Mouse (Mus musculus) mesoderm, embryonic 11.5 days (tissue): ENCODE data around the gene Samd11.

Source experiments
- DNase-seq: peaks from one replicate; pipeline ENCODE4 v3.0.0-alpha.2; 2012; ENCODE audit warnings: low read depth, low spot score

Samd11 gene

DNA sequence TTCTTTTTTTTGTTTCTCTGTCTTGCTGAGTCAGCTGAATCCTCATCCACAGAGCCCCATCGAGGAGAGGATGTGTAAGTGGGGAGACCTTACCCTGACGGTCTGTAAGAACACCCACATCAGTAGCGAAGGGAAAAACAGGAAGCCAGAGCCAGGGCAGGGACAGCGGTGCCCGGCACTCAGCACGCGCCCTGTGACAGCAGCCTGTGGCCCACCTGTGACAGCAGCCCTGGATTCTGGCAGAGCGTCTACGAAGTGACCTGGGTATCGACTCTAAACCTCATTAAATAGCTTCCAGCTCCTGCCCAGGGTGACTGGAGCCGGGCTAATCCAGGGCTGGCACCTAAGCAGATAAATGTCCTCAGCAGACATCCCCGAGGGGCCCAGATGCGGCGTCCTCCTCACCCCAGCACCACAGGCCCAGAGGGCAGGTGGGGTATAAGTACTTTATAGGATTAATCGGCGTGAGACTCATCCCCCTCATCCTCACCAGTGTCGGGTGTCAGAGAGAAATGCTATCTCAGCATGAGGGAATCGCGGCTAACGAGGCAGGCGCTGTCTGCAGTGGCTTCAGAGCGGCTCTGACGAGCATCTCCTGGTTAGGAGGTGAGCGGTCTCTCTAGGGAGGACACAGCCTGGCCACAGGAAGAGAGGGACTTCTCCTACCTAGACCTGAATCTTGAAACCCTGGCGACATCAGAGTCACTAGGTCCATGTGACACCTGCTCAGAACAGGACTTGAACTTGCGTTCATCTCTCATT, at the start of gene Samd11:
Samd11 (minus strand) TSS at position 580 of the 762 bp plus-strand sequence.
- no peak for DNase-seq

- no peak for DNase-seq
Observed at GRCm38 (mm10) chr4:156254361-156255077, 938 bp downstream of the Samd11 start.

DNA sequence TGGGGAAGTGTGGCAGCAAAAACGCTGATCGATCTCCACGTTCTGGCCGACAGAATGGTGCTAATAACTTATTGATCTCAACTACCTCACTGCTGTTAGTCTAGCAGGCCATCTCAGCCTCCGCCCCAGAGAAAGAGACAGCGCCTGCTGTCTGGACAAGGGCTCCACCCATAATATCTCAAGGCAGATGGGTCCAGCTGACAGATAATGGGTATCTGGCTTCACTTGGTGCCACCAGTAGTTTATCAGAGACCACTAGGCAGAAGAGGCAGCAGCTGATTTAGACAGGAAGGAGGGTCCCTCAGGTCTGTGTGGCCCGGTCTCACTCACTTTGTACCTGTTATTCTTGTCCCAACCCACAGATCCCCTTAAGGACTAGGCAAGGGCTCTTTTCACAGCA, 2.4 kb downstream of the Samd11 start:
- no peak for DNase-seq

GRCm38 (mm10) chr4:156252619-156253018, 2.8 kb downstream of the Samd11 start:
- DNase-seq, result no peak

GRCm38 (mm10) chr4:156252140-156252539, 3.3 kb downstream of the Samd11 start:
- no peak for DNase-seq

DNA sequence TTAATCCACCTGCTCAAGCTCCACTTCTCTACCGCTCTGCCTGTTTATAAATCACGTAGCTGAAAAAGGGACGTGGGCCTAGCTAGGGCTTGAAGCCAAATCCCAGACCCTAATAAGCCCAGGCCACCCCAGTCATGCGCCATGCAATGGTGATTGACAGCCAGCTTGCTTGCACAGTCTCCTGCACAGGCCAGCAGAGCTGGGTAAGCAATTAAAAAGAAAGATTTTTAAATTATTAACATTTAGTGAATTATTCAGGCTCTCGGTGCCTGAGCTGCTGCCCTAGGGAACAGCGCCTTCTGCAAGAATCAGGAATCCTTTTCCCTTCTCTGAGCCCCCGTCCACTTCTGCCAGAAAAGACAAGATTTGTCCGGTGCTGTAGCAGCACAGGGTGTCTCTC, 4.4 kb downstream of the Samd11 start:
- DNase-seq, result no peak

DNA sequence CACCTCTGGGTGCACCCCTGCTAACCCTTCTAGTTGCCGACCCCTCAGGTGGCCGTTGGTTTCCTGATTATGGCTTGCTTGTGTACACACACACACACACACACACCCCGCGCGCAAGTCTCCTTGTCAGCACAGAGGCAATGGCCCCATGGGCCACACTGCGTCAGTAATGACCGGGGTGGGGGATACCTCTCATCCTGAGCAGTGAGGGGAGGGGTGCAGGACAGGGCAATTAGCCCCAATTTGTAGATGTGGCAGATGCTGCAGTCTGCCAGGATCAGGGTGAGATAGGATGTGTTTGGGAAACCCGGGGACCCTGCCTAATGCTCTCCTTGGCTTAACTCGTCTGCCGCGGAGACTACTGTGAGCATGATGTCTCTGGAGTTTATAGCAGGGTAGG, 5.9 kb downstream of the Samd11 start:
- DNase-seq, result no peak

- DNase-seq, result no peak
Observed at GRCm38 (mm10) chr4:156236651-156237447, 18.6 kb downstream of the Samd11 start.

DNA sequence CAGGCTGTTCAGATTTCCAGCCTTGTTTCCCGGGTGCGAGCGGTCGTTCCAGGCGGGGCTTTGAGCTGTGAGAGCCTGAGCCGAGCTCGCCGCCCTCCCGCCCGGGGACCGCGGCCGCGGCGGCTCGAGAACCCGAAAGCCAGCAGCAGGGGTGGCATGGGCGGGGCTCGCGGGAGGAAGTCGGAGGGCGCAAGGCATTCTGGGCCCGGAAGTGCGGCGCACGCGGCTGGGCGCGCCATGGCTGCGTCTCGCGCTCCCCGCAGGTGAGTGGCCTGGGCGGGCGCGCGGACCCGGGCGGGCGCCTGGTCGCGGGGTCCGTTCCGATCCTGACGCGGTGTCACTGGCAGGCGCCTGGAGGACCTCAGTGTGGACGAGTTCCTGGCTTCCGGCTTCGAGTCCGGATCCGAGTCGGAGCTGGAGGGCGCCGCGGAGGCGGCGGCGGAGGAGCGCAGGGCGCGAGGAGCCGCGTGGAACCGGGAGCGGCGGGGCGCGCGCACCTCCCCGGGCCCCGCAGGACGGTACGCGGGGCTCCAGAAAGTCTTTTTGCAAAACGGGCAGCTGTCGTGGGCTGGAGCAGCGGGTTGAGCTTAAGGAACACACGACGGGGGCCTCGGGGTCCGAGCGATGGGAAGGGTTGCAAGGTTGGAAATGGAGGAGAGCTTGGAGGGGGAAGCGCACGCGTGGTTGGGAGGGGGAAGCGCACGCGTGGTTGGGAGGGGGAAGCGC, 19.5 kb downstream of the Samd11 start, which contains the start of gene Noc2l:
Noc2l (plus strand) TSS at position 203 of the 726 bp plus-strand sequence.
- DNase-seq, result peak; percentile 92

DNA sequence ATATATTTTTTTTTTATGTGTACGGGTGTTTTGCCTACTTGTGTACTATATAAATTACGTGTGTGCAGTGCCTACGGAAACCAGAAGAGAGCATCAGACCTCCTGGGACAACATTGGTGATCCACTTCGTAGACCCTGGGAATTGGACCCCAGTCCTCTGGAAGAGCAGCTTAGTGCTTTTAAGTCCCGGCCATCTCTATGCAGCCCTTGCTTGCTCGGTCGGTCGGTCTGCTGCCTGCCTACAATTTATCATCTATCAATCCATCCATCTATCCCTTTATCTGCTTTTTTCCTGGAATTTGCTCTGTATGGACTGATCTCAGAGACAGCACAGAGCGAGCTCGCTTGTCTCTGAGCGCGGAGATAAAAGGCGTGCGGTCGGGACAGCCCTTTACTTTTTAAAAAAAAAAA, 20.1 kb downstream of the Samd11 start:
- DNase-seq, result peak; percentile 75

DNA sequence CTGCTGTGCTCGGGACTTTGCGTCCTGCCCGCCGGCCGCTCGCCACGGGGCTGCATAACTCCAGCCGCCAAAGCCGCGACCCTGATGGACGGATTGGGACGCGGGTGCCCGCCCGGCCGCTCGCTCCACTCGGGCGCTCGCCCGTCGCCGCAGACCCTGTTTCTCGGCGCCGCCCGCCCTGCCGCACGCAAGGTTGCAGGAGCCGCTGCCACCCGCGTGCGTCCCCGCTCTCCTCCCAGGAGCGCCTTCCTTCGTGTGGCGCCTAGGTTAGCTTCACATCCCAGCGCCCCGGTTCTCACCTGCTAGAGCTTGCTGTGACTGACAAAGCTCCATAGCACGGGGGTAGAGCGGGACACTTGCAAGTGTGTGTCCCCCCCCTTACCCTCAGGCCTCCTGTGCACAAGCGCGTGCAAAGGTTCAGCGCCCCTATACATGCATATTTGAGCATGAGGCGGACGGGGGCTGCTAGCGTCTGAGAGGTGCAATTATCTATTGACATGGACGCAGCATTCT, 20.7 kb downstream of the Samd11 start, which contains the start of gene Plekhn1:
Plekhn1 (minus strand) TSS at position 157 of the 513 bp plus-strand sequence.
- DNase-seq, result peak; percentile 68

GRCm38 (mm10) chr4:156234021-156234501, 21.4 kb downstream of the Samd11 start:
- no peak for DNase-seq

DNA sequence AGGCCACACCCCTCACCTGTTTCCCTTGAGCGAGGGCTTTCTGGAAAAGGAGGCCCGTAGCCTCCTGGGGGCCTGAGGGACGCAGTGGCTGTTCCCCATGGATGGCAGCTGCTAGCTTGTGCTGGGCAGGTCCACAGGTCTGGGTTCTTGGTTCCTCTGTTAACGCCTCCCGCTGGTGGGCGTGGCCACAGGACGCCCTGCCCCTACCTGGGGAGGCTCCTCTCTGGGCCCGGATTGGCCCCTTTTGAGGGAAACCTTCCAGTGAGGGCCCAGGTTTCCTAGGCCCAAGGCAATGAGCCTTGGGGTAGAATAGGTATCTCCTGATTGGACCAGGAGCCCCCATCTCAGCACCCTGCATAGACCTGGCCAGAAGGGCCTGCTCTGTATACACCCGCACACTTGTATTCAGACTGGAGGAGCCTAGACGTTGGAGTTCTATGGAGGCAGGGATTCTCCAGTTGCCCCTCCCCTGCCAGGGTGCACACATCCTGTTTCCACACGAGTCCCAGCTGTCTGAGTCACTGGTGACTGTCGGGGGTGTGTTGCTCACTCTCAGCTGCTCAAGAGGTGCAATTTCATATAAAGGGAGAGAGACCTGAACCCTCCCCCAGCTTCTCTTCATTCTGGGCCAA, 26.9 kb downstream of the Samd11 start:
- DNase-seq, result no peak

GRCm38 (mm10) chr4:156227752-156228392, 27.6 kb downstream of the Samd11 start:
- no peak for DNase-seq

- no peak for DNase-seq
Observed at GRCm38 (mm10) chr4:156224276-156224675, 31.2 kb downstream of the Samd11 start.

GRCm38 (mm10) chr4:156219936-156220335, 35.5 kb downstream of the Samd11 start:
- no peak for DNase-seq

DNA sequence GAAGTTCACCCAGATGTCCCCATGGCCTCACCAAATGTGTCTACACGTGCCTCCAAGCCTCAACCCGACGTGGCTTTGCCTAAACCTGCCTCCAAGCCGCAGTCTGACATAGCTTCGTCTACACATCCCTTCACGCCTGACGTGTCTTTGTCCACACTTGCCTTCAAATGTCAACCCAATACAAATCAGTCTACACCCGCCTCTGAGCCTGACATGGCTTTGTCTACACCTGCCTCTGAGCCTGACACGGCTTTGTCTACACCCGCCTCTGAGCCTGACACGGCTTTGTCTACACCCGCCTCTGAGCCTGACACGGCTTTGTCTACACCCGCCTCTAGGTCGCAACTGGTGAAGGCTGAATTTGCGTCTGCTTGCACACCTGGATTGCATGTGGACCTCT, 37.6 kb downstream of the Samd11 start:
- no peak for DNase-seq

- DNase-seq, result no peak
Observed at GRCm38 (mm10) chr4:156217022-156217669, 38.3 kb downstream of the Samd11 start.

- no peak for DNase-seq
Observed at GRCm38 (mm10) chr4:156216196-156216595, 39.3 kb downstream of the Samd11 start.
